Mouse (Mus musculus): ENCODE measurements around the gene Mrps14.

The Mrps14 gene

DNA sequence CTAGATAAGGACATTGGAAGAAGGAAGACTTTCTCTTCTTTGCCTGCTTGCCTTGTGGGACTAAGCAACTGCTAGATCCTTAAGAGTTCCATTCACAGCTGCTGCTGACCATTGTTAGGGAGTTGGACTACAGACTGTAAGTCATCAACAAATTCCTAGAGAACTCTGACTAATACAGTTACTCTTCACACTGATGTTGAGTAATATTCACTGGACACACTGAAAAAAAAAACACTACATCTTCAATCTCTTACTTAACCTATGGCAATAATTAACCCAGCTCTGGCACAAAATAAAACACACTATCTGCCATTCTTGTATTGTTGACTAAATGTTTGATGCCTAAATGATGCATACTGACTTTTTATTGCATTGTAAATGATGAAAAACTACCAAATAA lies 32.8 kb downstream of the Mrps14 start:
- no peak for DNase-seq (ENCODE audit: low read depth)

DNA sequence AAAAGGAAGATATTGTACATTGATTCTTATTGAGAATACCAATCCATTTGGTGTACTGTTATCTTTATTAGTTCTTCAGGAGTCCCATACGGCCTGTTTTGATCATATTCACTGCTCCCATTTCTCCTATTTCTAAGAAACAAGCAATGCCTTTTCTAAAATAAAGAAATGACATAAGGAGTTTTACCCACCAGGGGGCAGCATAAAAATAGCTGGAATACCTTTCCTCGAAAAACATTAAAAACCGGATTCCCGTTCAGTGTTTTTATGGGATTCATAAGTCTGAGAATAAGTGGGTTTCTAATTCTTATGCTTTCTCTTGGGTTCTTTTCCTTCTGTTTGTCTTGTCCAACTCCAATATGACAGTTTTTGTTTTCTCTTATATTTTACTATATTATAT lies 36.0 kb downstream of the Mrps14 start:
- DNase-seq (ENCODE audit: low read depth): peak; percentile 67

GRCm38 (mm10) chr1:160232113-160232512 lies 37.1 kb downstream of the Mrps14 start:
- no peak for DNase-seq (ENCODE audit: low read depth)

DNA sequence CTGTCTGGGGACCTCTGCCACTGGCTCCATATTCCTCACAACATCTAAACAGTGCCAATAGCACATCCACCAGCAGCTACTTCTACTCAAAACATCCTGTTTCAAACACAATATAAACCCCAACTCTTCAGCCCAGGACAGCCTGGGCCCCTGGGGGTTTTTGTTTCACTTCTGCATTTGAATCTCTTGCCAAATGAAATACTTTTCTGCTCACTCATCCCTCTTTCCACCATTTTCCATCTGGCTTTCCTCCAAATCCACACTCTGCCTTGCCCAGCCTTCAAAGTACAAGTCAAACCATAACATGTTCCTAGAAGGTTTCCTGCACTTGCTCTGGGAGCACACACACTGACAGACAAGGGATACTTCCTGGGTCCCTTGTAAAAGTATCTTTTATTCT lies 38.9 kb downstream of the Mrps14 start:
- DNase-seq (ENCODE audit: low read depth): peak; percentile 27

DNA sequence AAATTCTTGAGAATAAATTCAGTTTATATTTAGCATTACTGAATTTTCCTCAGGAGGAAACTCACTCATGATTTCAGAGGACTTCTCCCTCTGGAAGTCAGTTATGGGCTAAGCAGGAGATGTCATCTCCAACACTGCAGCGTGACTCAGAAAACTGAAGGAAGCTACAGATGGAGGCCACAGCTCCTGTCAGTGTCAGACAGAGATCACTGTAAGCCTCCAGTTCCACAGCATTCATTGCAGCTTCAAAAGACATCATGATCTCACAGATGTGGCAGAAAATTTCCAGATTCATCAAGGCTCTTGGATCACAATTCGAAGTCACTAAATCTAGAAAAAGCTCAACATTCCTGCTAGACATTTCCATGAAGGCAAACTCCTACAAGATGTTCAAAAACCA lies 43.0 kb downstream of the Mrps14 start:
- DNase-seq (ENCODE audit: low read depth): no peak

DNA sequence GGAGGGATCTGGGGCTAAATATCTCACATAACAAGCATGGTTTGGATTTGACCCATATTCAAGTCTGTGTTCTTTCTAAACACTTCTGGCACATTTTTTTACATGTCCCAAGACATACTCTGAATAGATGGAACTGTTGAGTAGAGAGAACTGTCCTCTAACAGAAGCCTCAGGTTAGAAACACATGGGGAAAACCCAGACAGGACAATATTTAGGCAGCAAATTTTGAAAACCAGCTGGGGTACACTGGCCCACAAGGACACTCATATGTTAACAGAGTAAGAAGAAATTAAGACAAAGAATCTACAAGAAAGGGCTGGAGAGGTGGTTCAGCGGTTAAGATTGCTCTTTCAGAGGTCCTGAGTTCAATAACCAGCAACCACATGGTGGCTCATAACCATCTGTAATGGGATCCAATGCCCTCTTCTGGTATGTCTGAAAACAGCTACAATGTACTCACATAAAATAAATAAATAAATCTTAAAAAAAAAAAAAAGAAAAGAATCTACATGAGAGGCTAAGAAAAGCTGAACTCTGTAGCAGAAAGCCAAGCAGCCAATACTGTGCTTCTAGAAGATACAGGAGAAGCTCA lies 43.9 kb downstream of the Mrps14 start:
- DNase-seq (ENCODE audit: low read depth): no peak

DNA sequence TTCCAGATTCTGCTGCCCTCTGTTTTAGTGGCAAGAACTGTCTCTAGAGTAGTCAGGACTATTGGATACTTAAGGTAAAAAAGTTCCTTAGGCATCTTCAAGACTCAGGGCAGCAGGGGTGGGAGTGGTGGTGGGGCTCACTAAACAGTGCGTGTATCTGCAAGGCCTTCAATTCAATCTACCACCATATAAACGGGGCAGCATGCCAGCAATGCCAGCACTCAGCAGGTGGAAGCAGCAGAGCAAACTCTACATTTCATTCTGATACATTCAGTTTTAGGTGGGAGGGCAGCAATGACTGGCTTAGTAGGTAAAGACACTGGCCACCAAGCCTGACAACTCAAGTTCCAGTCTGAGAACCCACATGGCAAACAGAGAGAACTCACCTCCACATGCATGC lies 45.1 kb downstream of the Mrps14 start:
- DNase-seq (ENCODE audit: low read depth): no peak

DNA sequence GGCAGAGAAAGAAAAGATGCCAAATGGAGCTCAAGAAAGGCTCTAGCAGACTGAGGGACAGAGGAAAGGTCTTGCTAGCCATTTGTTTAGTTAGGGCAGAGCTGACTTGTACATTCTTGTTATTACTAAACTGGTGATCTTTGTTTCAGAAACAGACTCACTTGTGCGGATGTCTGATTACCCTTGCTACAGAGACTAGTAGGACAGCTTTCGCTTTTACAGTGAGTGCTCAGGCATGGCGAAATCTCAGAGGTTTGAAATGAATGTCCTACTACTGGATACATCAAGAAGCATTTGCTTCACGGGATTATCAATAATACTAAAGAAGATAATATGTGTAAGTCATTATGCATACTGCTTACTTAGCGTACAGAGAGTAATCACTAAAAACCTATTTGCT lies 49.7 kb downstream of the Mrps14 start:
- peak; percentile 63 for DNase-seq (ENCODE audit: low read depth)

GRCm38 (mm10) chr1:160245954-160246353 lies 50.9 kb downstream of the Mrps14 start:
- peak; percentile 58 for DNase-seq (ENCODE audit: low read depth)

- DNase-seq (ENCODE audit: low read depth): peak; percentile 56
Measured at GRCm38 (mm10) chr1:160246844-160247243, 51.8 kb downstream of the Mrps14 start.

GRCm38 (mm10) chr1:160247473-160247872 lies 52.5 kb downstream of the Mrps14 start:
- peak; percentile 69 for DNase-seq (ENCODE audit: low read depth)

GRCm38 (mm10) chr1:160249786-160250185 lies 54.8 kb downstream of the Mrps14 start:
- no peak for DNase-seq (ENCODE audit: low read depth)

DNA sequence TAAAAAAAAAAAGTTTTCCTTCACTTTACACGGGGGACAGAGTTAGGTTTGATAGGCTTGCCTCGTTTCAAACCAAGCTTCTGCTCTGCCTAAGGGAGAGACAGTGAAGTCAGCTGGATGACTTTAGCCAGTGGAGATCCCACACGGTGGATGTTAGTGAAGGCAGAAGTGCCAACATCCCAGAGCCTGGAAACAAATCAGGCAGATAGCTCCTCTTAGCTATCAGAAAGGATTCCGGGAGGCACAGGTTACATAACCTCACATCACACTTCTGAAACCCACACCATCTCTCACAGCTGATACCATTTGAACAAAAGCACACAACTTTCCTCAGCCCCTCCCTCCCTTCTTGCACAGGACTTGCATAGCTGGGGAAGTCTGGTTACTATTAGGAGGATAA lies 55.8 kb downstream of the Mrps14 start:
- no peak for DNase-seq (ENCODE audit: low read depth)

GRCm38 (mm10) chr1:160251388-160252007 lies 56.5 kb downstream of the Mrps14 start:
- DNase-seq (ENCODE audit: low read depth): peak; percentile 33

Data from induced T-regulatory cell, adult 2 months (primary cell).